Mouse (Mus musculus) intestine, postnatal 0 days (tissue): ENCODE results near the gene Snx11. TPM values are rescaled to one million over a fixed set of nuclear protein-coding genes. Genes with fewer than 3 reads are reported as not detected.
"Not testable (repeated sequence)": the region's sequence is repeated elsewhere in the genome, so short reads cannot be mapped to it uniquely, and the experiment has no call there.

ENCODE experiments used
- ATAC-seq: fragments of 200-750 bp; cut with Nextera tagmentation; 2 replicates; pipeline ENCODE4 v1.8.0; 2017; ENCODE audit warnings: mild to moderate bottlenecking, moderate TSS enrichment, moderate library complexity
- H3K27ac ChIP-seq: fragments of 300-500 bp; sonication (generic); 2 replicates; pipeline ENCODE4 v1.5.1; 2014; ENCODE audit warnings: mild to moderate bottlenecking, low read depth, low read length, moderate library complexity
- H3K27me3 ChIP-seq: fragments of 300-500 bp; sonication (generic); replicated peaks from 2 replicates; pipeline ENCODE4 v1.6.1; 2014; ENCODE audit warnings: low read length, mixed read lengths; ENCODE audit not compliant: control insufficient read depth, insufficient read depth
- H3K36me3 ChIP-seq: fragments of 300-500 bp; sonication (generic); 2 replicates; pipeline ENCODE4 v1.6.1; 2014; ENCODE audit warnings: mild to moderate bottlenecking, moderate library complexity; ENCODE audit not compliant: control insufficient read depth, insufficient read depth
- H3K4me1 ChIP-seq: fragments of 300-500 bp; sonication (generic); replicated peaks from 2 replicates; pipeline ENCODE4 v1.6.1; 2014; ENCODE audit warnings: antibody characterized with exemption, low read length, mixed read lengths; ENCODE audit not compliant: control insufficient read depth, insufficient read depth
- H3K4me2 ChIP-seq: fragments of 300-500 bp; sonication (generic); replicated peaks from 2 replicates; pipeline ENCODE4 v1.6.1; 2014; ENCODE audit warnings: low read depth, mild to moderate bottlenecking, moderate library complexity
- H3K4me3 ChIP-seq: fragments of 300-500 bp; sonication (generic); 2 replicates; pipeline ENCODE4 v1.5.1; 2014; ENCODE audit warnings: low read depth, low read length
- H3K9ac ChIP-seq: fragments of 300-500 bp; sonication (generic); 2 replicates; pipeline ENCODE4 v1.6.1; 2014; ENCODE audit warnings: mild to moderate bottlenecking, low read depth, low read length
- H3K9me3 ChIP-seq: fragments of 300-500 bp; sonication (generic); 2 replicates; pipeline ENCODE4 v1.6.1; 2016; ENCODE audit warnings: mixed run types; ENCODE audit not compliant: control insufficient read depth
- CTCF ChIP-seq: sonication (generic); IDR thresholded peaks from 2 replicates; pipeline ENCODE4 v1.5.1; 2016; ENCODE audit warnings: low read depth, mild to moderate bottlenecking, control low read depth, antibody characterized with exemption, moderate library complexity
- WGBS: fragments of 180-500 bp; shearing (Covaris S2); extraction: QIAGEN DNeasy Blood & Tissue Kit; methylation state at CpG from one replicate; pipeline ENCODE4 v1.1.7; 2014; 5-methylcytosine and 5-hydroxymethylcytosine counted together
- polyA plus RNA-seq: library from polyadenylated mRNA; unstranded; fragments of >200 nt; fragmentation: Nextera tagmentation; extraction: Ambion mirVana; gene quantifications from 2 replicates; pipeline ENCODE4 v1.2.1, GENCODE M21; 2015

Gene Snx11
- polyA plus RNA-seq, 1 experiment from 2014 or later, result 12.0 TPM

DNA sequence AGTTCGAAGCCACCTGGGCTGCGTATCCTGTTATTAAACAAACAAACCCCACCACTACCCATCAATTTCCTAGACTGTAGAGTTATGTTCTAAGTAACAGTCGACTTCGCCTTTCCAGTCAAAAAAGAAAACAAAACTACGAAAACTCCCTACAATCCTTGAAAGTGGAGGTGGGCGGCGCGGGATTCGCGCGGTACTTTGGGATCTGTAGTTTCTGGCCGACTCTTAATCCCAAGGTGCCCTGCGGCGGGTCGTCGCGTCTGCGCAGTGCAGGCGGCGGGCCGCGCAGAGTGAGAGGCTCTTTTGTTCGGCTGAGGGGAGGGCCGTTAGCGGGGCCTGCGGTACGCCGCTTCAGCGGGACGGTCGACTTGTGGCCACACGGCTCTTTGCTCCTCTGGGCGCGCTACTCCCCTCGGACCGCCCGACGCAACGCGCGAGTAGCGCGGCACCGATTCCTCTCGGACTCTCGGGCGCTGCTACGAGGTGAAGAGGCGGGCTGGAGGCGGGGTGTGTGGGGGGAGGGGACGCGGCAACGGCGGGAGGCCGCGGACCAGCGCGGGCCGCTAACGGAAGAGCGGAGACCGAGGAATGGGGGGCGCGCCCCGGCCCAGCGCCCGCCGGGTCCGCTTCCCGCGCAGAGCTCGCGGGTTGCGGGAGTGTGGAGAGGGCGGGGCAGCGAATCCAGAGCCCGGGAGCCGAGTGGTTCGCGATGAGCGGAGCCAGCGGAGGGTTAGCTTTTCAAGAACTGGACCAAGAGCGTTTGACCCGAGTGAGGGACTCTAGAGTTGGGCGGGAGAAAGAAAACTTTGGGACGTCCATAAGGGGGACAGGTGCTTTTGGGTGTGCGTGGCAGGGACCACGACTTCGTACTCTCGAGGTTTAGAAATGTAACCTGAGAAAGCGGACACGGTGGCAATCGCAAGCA is 11.8 kb upstream of the Snx11 start, which contains the start of gene Cbx1:
TSS of gene Cbx1 (plus strand) at position 257 of the 925 bp plus-strand sequence.
- Histone ChIP-seq H3K36me3 (no peaks in the 10 kb centered on the region; the same call in 1 of the 2 replicates), H3K9ac (peak within 1 kb of the TSS; percentile 81), H3K27ac (peak within 1 kb of the TSS; percentile 91), H3K4me3 (peak within 1 kb of the TSS; percentile 93), H3K4me2 (peak within 1 kb of the TSS; percentile 75), H3K4me1 (0 out of 2 replicates have a peak, but pooled peaks cover 2% of the 10 kb centered on the region), H3K27me3 (no peaks in the 10 kb centered on the region), H3K9me3 (no peaks in the 10 kb centered on the region)
- under 1% methylated on average over 92 of the region's 93 CpGs for WGBS
- no peak for TF ChIP-seq CTCF
- ATAC-seq, result peak; percentile 95

- Histone ChIP-seq H3K36me3 (no peaks in the 10 kb centered on the region; the same call in 1 of the 2 replicates), H3K27me3 (no peaks in the 10 kb centered on the region), H3K4me1 (0 out of 2 replicates have a peak, but pooled peaks cover 2% of the 10 kb centered on the region), H3K9ac (no peak overlapping the region), H3K27ac (no peak overlapping the region), H3K4me3 (no peak overlapping the region), H3K4me2 (no peak overlapping the region), H3K9me3 (no peaks in the 10 kb centered on the region)
- ATAC-seq, result no peak
- TF ChIP-seq CTCF, result no peak
- WGBS, result 45% methylated on average over 9 of the region's 9 CpGs
Measured at GRCm38 (mm10) chr11:96786731-96787450, 9.5 kb upstream of the Snx11 start.

GRCm38 (mm10) chr11:96784847-96785246 is 7.5 kb upstream of the Snx11 start:
- H3K36me3 ChIP-seq, H3K4me3 ChIP-seq, H3K27ac ChIP-seq, H3K4me1 ChIP-seq, ATAC-seq, H3K4me2 ChIP-seq, H3K27me3 ChIP-seq, H3K9me3 ChIP-seq, H3K9ac ChIP-seq: not testable (repeated sequence)
- peak; percentile 78 for TF ChIP-seq CTCF
- 18% methylated on average over 7 of the region's 7 CpGs for whole genome bisulfite sequencing

DNA sequence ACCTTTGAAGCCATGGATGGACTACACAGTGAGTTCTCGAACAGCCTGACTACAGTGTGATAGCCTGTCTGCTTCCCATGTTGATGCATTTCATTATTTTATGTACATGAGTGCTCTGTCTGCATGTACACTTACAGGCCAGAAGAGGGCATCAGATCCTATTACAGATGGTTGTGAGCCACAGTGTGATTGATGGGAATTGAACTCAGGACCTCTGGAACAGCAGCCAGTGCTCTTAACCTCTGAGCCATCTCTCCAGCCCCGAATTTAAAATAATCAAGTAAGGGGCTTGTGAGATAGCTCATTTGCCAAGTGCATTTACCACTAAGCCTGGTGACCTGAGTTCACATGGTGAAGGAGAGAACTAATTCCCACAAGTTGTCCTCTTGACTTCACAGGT is 4.1 kb upstream of the Snx11 start:
- no peaks in the 10 kb centered on the region for H3K27me3 ChIP-seq
- no peak overlapping the region for H3K9ac ChIP-seq
- H3K4me2 ChIP-seq, result no peak overlapping the region
- no peaks in the 10 kb centered on the region for H3K36me3 ChIP-seq
- no peak overlapping the region for H3K4me3 ChIP-seq
- H3K9me3 ChIP-seq, result no peaks in the 10 kb centered on the region
- peaks cover under 1% of the 10 kb centered on the region; the same call in 1 of the 2 replicates for H3K4me1 ChIP-seq
- 77% methylated on average over 2 of the region's 2 CpGs for whole genome bisulfite sequencing
- peak; percentile 64 for TF ChIP-seq CTCF
- no peak for ATAC-seq
- H3K27ac ChIP-seq, result no peak overlapping the region

GRCm38 (mm10) chr11:96780306-96780705 is 2.9 kb upstream of the Snx11 start:
- no peaks in the 10 kb centered on the region for H3K27me3 ChIP-seq
- no peak for TF ChIP-seq CTCF
- no peak overlapping the region for H3K9ac ChIP-seq
- no peaks in the 10 kb centered on the region for H3K36me3 ChIP-seq
- H3K9me3 ChIP-seq, result no peaks in the 10 kb centered on the region
- H3K27ac ChIP-seq, result no peak overlapping the region
- WGBS, result 74% methylated on average over 5 of the region's 5 CpGs
- H3K4me2 ChIP-seq, result no peak overlapping the region
- no peak for ATAC-seq
- H3K4me1 ChIP-seq, result peaks cover 2% of the 10 kb centered on the region; the same call in 1 of the 2 replicates
- no peak overlapping the region for H3K4me3 ChIP-seq

DNA sequence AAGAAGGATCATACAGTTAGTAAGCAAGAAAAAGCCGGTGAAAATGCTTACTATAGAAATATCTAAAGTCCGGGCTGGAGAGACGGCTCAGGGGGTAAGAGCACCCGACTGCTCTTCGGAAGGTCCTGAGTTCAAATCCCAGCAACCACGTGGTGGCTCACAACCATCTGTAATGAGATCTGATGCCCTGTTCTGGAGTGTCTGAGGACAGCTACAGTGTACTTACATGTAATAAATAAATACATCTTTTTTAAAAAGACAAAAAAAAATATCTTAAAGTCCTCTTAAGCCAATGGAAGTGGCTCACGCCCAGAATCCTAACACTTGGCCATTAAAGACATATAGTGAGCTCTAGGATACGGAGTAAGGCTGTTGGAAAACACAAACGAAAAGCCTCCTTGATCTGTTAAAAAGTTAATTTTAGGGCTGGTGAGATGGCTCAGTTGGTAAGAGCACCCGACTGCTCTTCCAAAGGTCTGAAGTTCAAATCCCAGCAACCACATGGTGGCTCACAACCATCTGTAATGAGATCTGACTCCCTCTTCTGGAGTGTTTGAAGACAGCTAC is 785 bp upstream of the Snx11 start:
- not testable (repeated sequence) for ATAC-seq, H3K4me1 ChIP-seq, H3K36me3 ChIP-seq, H3K27ac ChIP-seq, H3K27me3 ChIP-seq, H3K9ac ChIP-seq, H3K9me3 ChIP-seq
- Histone ChIP-seq H3K4me2 (peak overlapping the region; percentile 86), H3K4me3 (peak overlapping the region; percentile 66; the same call in 1 of the 2 replicates)
- WGBS, result 64% methylated on average over 10 of the region's 10 CpGs
